Mouse (Mus musculus): ENCODE measurements around the gene Cad.

GRCm38 (mm10) chr5:31093151-31094041, 38.8 kb downstream of the Cad start:
- TF ChIP-seq CTCF (IDR thresholded peaks at IDR 0.05; ENCODE audit: low read depth) (no peak), EP300 (IDR thresholded peaks at IDR 0.05; ENCODE audit: low read depth) (no peak)

Measured in heart, postnatal 0 days (tissue).